Mouse (Mus musculus): ENCODE data around the gene Zfp454. TPM values are rescaled to one million over a fixed set of nuclear protein-coding genes. Genes with fewer than 3 reads are reported as not detected.

Zfp454 gene
- polyA plus RNA-seq, 1 experiment = 0.13 TPM

DNA sequence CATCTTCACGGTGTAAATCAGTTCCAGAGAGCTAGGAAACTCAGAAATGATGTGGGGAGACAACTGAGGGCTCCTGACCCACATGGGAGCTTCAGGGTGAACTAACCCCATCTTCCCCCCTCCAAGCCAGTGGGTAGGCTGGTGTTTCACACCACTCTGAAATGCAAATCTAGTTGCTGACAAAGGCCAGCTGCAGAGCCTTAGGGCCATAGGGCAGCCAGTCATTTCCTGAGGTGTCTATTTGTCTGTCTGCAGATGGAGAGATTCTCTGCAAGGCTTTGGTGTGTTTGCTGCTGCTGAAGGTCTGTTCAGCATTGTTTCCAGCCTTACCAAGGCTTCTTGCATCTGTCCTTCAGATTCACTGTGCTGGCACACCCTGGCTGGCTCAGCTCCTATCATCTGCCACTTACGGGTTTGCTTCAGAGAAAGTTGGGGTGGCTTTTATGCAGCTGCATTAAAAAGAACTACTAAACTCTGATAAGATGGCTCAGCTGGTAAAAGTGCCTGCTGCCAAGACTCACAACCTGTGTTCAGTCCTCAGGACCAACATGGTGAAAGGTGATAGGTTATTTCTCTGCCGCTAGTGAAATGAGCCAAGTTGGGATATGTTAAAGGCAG, 38.8 kb downstream of the Zfp454 start:
- Histone ChIP-seq H3K27me3 (ENCODE audit: control insufficient read depth, insufficient read depth, insufficient read length) (peaks cover 65% of the 10 kb centered on the region), H3K4me3 (no peak overlapping the region), H3K4me2 (ENCODE audit: low read depth) (no peak overlapping the region), H3K79me2 (ENCODE audit: control insufficient read depth, insufficient read depth) (no peaks in the 10 kb centered on the region), H3K36me3 (ENCODE audit: control insufficient read depth, insufficient read depth) (no peaks in the 10 kb centered on the region), H3ac (ENCODE audit: control insufficient read depth, insufficient read length) (no peak overlapping the region)
- TF ChIP-seq E2F4 (IDR thresholded peaks at IDR 0.05; ENCODE audit: insufficient read depth) = no peak

DNA sequence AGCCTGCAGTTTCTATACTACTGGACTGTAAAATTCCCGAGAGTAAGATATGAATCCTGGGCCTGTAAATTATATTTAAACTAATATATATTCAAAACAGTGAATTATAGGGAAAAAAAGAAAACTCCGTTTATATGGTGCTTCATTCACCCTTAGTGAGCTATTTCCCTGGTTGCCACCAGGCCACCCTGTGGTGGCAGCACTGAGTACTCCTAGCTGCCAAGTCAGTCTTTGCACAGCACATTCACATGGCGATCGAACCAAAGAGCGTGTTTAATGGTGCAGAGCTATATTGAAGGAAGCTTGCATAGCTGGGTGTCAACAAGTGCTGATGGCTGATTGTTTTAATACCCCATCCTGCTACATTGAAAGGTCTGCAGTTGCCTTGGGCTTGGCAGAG, 40.4 kb downstream of the Zfp454 start:
- Histone ChIP-seq H3K36me3 (ENCODE audit: control insufficient read depth, insufficient read depth) (no peaks in the 10 kb centered on the region), H3ac (ENCODE audit: control insufficient read depth, insufficient read length) (no peak overlapping the region), H3K79me2 (ENCODE audit: control insufficient read depth, insufficient read depth) (no peaks in the 10 kb centered on the region), H3K27me3 (ENCODE audit: control insufficient read depth, insufficient read depth, insufficient read length) (peaks cover 55% of the 10 kb centered on the region), H3K4me3 (no peak overlapping the region), H3K4me2 (ENCODE audit: low read depth) (no peak overlapping the region)
- TF ChIP-seq SRF (IDR thresholded peaks at IDR 0.05; ENCODE audit: control insufficient read depth, insufficient read length, low read depth) (no peak), TCF12 (IDR thresholded peaks at IDR 0.05; ENCODE audit: insufficient read depth, poor library complexity, severe bottlenecking) (no peak), REST (IDR thresholded peaks at IDR 0.05; ENCODE audit: insufficient read depth, insufficient read length) (no peak), TCF3 (IDR thresholded peaks at IDR 0.05; ENCODE audit: insufficient read length, low read depth) (no peak), E2F4 (IDR thresholded peaks at IDR 0.05; ENCODE audit: insufficient read depth) (no peak), MYOD1 (IDR thresholded peaks at IDR 0.05; ENCODE audit: control insufficient read depth in 1 of 3, insufficient read length in 2 of 3, low read depth in 2 of 3) (no peak), MYOG (IDR thresholded peaks at IDR 0.05; ENCODE audit: control insufficient read depth in 1 of 3, insufficient read depth in 1 of 3, insufficient read length in 2 of 3, low read depth in 2 of 3) (no peak), USF1 (IDR thresholded peaks at IDR 0.05; ENCODE audit: low read depth) (no peak), POLR2AphosphoS2 (IDR thresholded peaks at IDR 0.05; ENCODE audit: insufficient read length, low read depth) (no peak), CEBPB (IDR thresholded peaks at IDR 0.05; ENCODE audit: insufficient read depth, poor library complexity, severe bottlenecking) (no peak), POLR2A (IDR thresholded peaks at IDR 0.05; ENCODE audit: insufficient read length, low read depth) (no peak), MAX (IDR thresholded peaks at IDR 0.05; ENCODE audit: low read depth) (no peak)

- no peak for TF ChIP-seq TCF12 (IDR thresholded peaks at IDR 0.05; ENCODE audit: insufficient read depth, poor library complexity, severe bottlenecking)
- no peak for TF ChIP-seq TCF3 (IDR thresholded peaks at IDR 0.05; ENCODE audit: insufficient read length, low read depth)
- no peak for TF ChIP-seq POLR2AphosphoS2 (IDR thresholded peaks at IDR 0.05; ENCODE audit: insufficient read length, low read depth)
- no peak for TF ChIP-seq MYOD1 (IDR thresholded peaks at IDR 0.05; ENCODE audit: control insufficient read depth in 1 of 3, insufficient read length in 2 of 3, low read depth in 2 of 3)
- TF ChIP-seq E2F4 (IDR thresholded peaks at IDR 0.05; ENCODE audit: insufficient read depth) = no peak
- no peak for TF ChIP-seq MAX (IDR thresholded peaks at IDR 0.05; ENCODE audit: low read depth)
- H3ac ChIP-seq (ENCODE audit: control insufficient read depth, insufficient read length) = no peak overlapping the region
- H3K4me3 ChIP-seq = no peak overlapping the region
- H3K27me3 ChIP-seq (ENCODE audit: control insufficient read depth, insufficient read depth, insufficient read length) = peaks cover 44% of the 10 kb centered on the region
- H3K36me3 ChIP-seq (ENCODE audit: control insufficient read depth, insufficient read depth) = no peaks in the 10 kb centered on the region
- H3K79me2 ChIP-seq (ENCODE audit: control insufficient read depth, insufficient read depth) = no peaks in the 10 kb centered on the region
- H3K4me2 ChIP-seq (ENCODE audit: low read depth) = no peak overlapping the region
Measured at GRCm38 (mm10) chr11:50845951-50846350, 41.5 kb downstream of the Zfp454 start.

DNA sequence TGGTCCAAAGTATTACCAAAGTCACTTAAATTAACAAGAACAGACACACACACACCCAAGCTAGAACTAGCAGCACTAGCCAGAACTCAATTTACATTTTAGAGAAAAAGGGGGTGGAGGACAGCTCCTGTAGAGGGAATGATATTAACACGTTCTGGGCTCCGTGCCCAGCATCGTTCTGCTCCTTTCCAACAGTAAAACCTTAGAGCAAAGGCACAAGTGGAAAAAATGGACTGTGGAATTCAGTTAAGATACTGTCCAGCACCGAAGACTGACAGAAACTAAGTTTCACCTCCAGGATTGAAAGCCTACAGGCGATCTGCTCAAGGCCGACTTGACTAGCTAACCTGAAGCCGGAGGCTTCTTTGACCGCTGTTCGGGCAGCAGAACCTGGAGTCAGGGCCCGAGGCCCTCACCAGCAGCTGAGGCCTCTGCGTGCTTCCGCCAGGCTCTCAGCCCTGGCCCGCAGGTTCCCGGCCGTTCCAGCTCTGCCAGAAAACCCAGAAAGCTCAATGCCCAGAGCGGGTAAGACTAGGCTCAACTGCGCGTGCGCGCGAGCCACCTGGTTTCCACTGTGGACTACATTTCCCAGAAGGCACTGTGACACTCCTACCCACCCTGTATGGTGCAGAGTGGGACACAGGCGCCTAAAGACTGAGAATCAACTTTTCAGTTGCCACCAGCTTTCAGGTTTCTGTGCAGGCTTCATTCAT, 46.3 kb downstream of the Zfp454 start, which contains the start of gene Zfp879:
Gene Zfp879 (minus strand): TSS at position 530 of the 713 bp plus-strand sequence.
- H3K4me2 ChIP-seq (ENCODE audit: low read depth) = no peak within 1 kb of the TSS
- no peak within 1 kb of the TSS for H3ac ChIP-seq (ENCODE audit: control insufficient read depth, insufficient read length)
- H3K4me3 ChIP-seq = no peak within 1 kb of the TSS
- peaks cover 20% of the 10 kb centered on the region for H3K27me3 ChIP-seq (ENCODE audit: control insufficient read depth, insufficient read depth, insufficient read length)
- TF ChIP-seq E2F4 (IDR thresholded peaks at IDR 0.05; ENCODE audit: insufficient read depth) (no peak), POLR2AphosphoS2 (IDR thresholded peaks at IDR 0.05; ENCODE audit: insufficient read length, low read depth) (no peak)
- no peaks in the 10 kb centered on the region for H3K36me3 ChIP-seq (ENCODE audit: control insufficient read depth, insufficient read depth)
- no peaks in the 10 kb centered on the region for H3K79me2 ChIP-seq (ENCODE audit: control insufficient read depth, insufficient read depth)

DNA sequence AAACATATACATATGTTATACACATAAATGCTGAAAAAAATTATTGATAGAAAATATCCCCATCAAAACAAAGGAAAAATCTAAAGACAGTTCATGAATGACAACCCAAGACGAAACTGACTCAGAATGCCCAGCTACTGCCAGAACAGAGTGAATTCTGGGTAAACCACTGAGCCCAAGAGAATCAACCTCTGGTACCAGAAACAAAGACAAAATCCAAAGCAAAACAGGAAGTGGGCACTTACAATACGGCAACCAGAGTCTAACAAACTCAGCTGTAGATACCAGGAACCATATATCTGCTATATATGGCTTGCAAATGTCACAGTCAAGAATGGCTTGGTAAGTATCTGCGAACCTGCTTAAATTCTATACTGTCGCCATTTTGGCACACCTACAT, 51.7 kb downstream of the Zfp454 start:
- H3K4me2 ChIP-seq (ENCODE audit: low read depth) = no peak overlapping the region
- H3K4me3 ChIP-seq = no peak overlapping the region
- peaks cover 9% of the 10 kb centered on the region for H3K27me3 ChIP-seq (ENCODE audit: control insufficient read depth, insufficient read depth, insufficient read length)
- no peak overlapping the region for H3ac ChIP-seq (ENCODE audit: control insufficient read depth, insufficient read length)
- TF ChIP-seq POLR2AphosphoS2 (IDR thresholded peaks at IDR 0.05; ENCODE audit: insufficient read length, low read depth) (no peak), MYOG (IDR thresholded peaks at IDR 0.05; ENCODE audit: control insufficient read depth in 1 of 3, insufficient read depth in 1 of 3, insufficient read length in 2 of 3, low read depth in 2 of 3) (no peak), POLR2A (IDR thresholded peaks at IDR 0.05; ENCODE audit: insufficient read length, low read depth) (no peak), MAX (IDR thresholded peaks at IDR 0.05; ENCODE audit: low read depth) (no peak), TCF12 (IDR thresholded peaks at IDR 0.05; ENCODE audit: insufficient read depth, poor library complexity, severe bottlenecking) (no peak), MYOD1 (IDR thresholded peaks at IDR 0.05; ENCODE audit: control insufficient read depth in 1 of 3, insufficient read length in 2 of 3, low read depth in 2 of 3) (no peak), E2F4 (IDR thresholded peaks at IDR 0.05; ENCODE audit: insufficient read depth) (no peak), REST (IDR thresholded peaks at IDR 0.05; ENCODE audit: insufficient read depth, insufficient read length) (no peak), CEBPB (IDR thresholded peaks at IDR 0.05; ENCODE audit: insufficient read depth, poor library complexity, severe bottlenecking) (no peak)
- H3K79me2 ChIP-seq (ENCODE audit: control insufficient read depth, insufficient read depth) = no peaks in the 10 kb centered on the region
- H3K36me3 ChIP-seq (ENCODE audit: control insufficient read depth, insufficient read depth) = no peaks in the 10 kb centered on the region

Measured in myocyte (in vitro differentiated cells).